Mouse (Mus musculus) midbrain, postnatal 0 days (tissue): ENCODE data around the gene Edar. TPM values are rescaled to one million over a fixed set of nuclear protein-coding genes. Genes with fewer than 3 reads are reported as not detected.

Source experiments
- ATAC-seq: fragments of 200-750 bp; cut with Nextera tagmentation; 2 replicates; pipeline ENCODE4 v1.8.0; 2017; ENCODE audit warnings: moderate number of reproducible peaks, mild to moderate bottlenecking, moderate TSS enrichment, moderate library complexity; ENCODE audit not compliant: low FRiP score
- DNase-seq: peaks from one replicate; pipeline ENCODE4 v3.0.0-alpha.2; 2015; ENCODE audit warnings: low spot score
- H3K27ac ChIP-seq: fragments of 300-500 bp; sonication (generic); 2 replicates; pipeline ENCODE4 v1.5.1; 2014; ENCODE audit warnings: low read depth, mild to moderate bottlenecking, low read length, mixed read lengths
- H3K27me3 ChIP-seq: fragments of 300-500 bp; sonication (generic); 2 replicates; pipeline ENCODE4 v1.6.1; 2014; ENCODE audit warnings: low read length, control low read depth, mixed read lengths; ENCODE audit not compliant: insufficient read depth
- H3K36me3 ChIP-seq: fragments of 300-500 bp; sonication (generic); 2 replicates; pipeline ENCODE4 v1.6.1; 2014; ENCODE audit warnings: low read length, control low read depth, mixed read lengths; ENCODE audit not compliant: insufficient read depth
- H3K4me1 ChIP-seq: fragments of 300-500 bp; sonication (generic); 2 replicates; pipeline ENCODE4 v1.6.1; 2014; ENCODE audit warnings: mild to moderate bottlenecking, control low read depth, antibody characterized with exemption, low read length, mixed read lengths; ENCODE audit not compliant: insufficient read depth
- H3K4me2 ChIP-seq: fragments of 300-500 bp; sonication (generic); 2 replicates; pipeline ENCODE4 v1.6.1; 2014; ENCODE audit warnings: low read depth, mild to moderate bottlenecking, low read length, mixed read lengths; ENCODE audit not compliant: poor library complexity, severe bottlenecking
- H3K4me3 ChIP-seq: fragments of 300-500 bp; sonication (generic); 2 replicates; pipeline ENCODE4 v1.5.1; 2014; ENCODE audit warnings: low read depth, mild to moderate bottlenecking, low read length, moderate library complexity
- H3K9ac ChIP-seq: fragments of 300-500 bp; sonication (generic); replicated peaks from 2 replicates; pipeline ENCODE4 v1.6.1; 2014; ENCODE audit warnings: mild to moderate bottlenecking, low read length, moderate library complexity, mixed read lengths; ENCODE audit not compliant: poor library complexity, severe bottlenecking
- H3K9me3 ChIP-seq: fragments of 300-500 bp; sonication (generic); 2 replicates; pipeline ENCODE4 v1.6.1; 2016; ENCODE audit warnings: low read length, control low read depth
- CTCF ChIP-seq: IDR thresholded peaks from 2 replicates; pipeline ENCODE4 v1.5.1; 2016; ENCODE audit warnings: antibody characterized with exemption, mild to moderate bottlenecking
- WGBS: fragments of 180-500 bp; shearing (Covaris S2); extraction: QIAGEN DNeasy Blood & Tissue Kit; methylation state at CpG from one replicate; pipeline ENCODE4 v1.1.7; 2014; 5-methylcytosine and 5-hydroxymethylcytosine counted together
- polyA plus RNA-seq: library from polyadenylated mRNA; unstranded; fragments of >200 nt; fragmentation: Nextera tagmentation; extraction: Ambion mirVana; gene quantifications from 2 replicates; pipeline ENCODE4 v1.2.1, GENCODE M21; 2015
- total RNA-seq: library from RNA; depleted of rRNA; stranded (reverse); fragments of >200 nt; gene quantifications from 2 replicates; pipeline ENCODE4 v1.2.3, GENCODE M21; 2014

Gene Edar
- total and polyA plus RNA-seq, 2 experiments from 2014 or later, result 0.16 to 0.33 TPM

GRCm38 (mm10) chr10:58644194-58644593, 31.3 kb downstream of the Edar start:
- Histone ChIP-seq H3K9ac (no peak overlapping the region), H3K36me3 (no peaks in the 10 kb centered on the region), H3K4me1 (no peaks in the 10 kb centered on the region), H3K9me3 (no peaks in the 10 kb centered on the region), H3K4me3 (no peak overlapping the region), H3K27ac (no peak overlapping the region), H3K27me3 (no peaks in the 10 kb centered on the region), H3K4me2 (no peak overlapping the region)
- no peak for ATAC-seq
- TF ChIP-seq CTCF, result no peak
- peak; percentile 32 for DNase-seq
- WGBS, result 80% methylated on average over 7 of the region's 7 CpGs

GRCm38 (mm10) chr10:58643001-58643400, 32.5 kb downstream of the Edar start:
- H3K36me3 ChIP-seq, result no peaks in the 10 kb centered on the region
- no peak overlapping the region for H3K4me2 ChIP-seq
- no peak overlapping the region for H3K27ac ChIP-seq
- DNase-seq (no peak), ATAC-seq (no peak)
- no peaks in the 10 kb centered on the region for H3K27me3 ChIP-seq
- no peaks in the 10 kb centered on the region for H3K4me1 ChIP-seq
- no peak overlapping the region for H3K4me3 ChIP-seq
- H3K9ac ChIP-seq, result no peak overlapping the region
- 91% methylated on average over 9 of the region's 9 CpGs for WGBS
- TF ChIP-seq CTCF, result no peak
- no peaks in the 10 kb centered on the region for H3K9me3 ChIP-seq

GRCm38 (mm10) chr10:58641631-58642030, 33.8 kb downstream of the Edar start:
- DNase-seq, result no peak
- H3K36me3 ChIP-seq, result no peaks in the 10 kb centered on the region
- no peaks in the 10 kb centered on the region for H3K4me1 ChIP-seq
- H3K4me2 ChIP-seq, result no peak overlapping the region
- no peak for TF ChIP-seq CTCF
- no peak overlapping the region for H3K9ac ChIP-seq
- H3K4me3 ChIP-seq, result no peak overlapping the region
- WGBS, result 84% methylated on average over 10 of the region's 10 CpGs
- no peak for ATAC-seq
- no peak overlapping the region for H3K27ac ChIP-seq
- H3K9me3 ChIP-seq, result no peaks in the 10 kb centered on the region
- no peaks in the 10 kb centered on the region for H3K27me3 ChIP-seq

GRCm38 (mm10) chr10:58640446-58641400, 34.7 kb downstream of the Edar start:
- no peak overlapping the region for H3K9ac ChIP-seq
- H3K4me2 ChIP-seq, result no peak overlapping the region
- WGBS, result 28% methylated on average over 19 of the region's 19 CpGs
- no peak for TF ChIP-seq CTCF
- no peak overlapping the region for H3K4me3 ChIP-seq
- H3K36me3 ChIP-seq, result no peaks in the 10 kb centered on the region
- H3K4me1 ChIP-seq, result no peaks in the 10 kb centered on the region
- DNase-seq (no peak), ATAC-seq (no peak)
- no peaks in the 10 kb centered on the region for H3K9me3 ChIP-seq
- H3K27ac ChIP-seq, result no peak overlapping the region
- H3K27me3 ChIP-seq, result no peaks in the 10 kb centered on the region

GRCm38 (mm10) chr10:58639291-58639690, 36.2 kb downstream of the Edar start:
- Histone ChIP-seq H3K27ac (no peak overlapping the region), H3K27me3 (no peaks in the 10 kb centered on the region), H3K9me3 (no peaks in the 10 kb centered on the region), H3K4me1 (no peaks in the 10 kb centered on the region), H3K4me3 (no peak overlapping the region), H3K4me2 (no peak overlapping the region), H3K9ac (no peak overlapping the region), H3K36me3 (no peaks in the 10 kb centered on the region)
- no peak for TF ChIP-seq CTCF
- ATAC-seq (no peak; the same call in 1 of the 2 replicates), DNase-seq (peak; percentile 72)
- WGBS, result 70% methylated on average over 6 of the region's 6 CpGs

- H3K9ac ChIP-seq, result no peak overlapping the region
- H3K9me3 ChIP-seq, result no peaks in the 10 kb centered on the region
- TF ChIP-seq CTCF, result no peak
- H3K36me3 ChIP-seq, result no peaks in the 10 kb centered on the region
- H3K27me3 ChIP-seq, result no peaks in the 10 kb centered on the region
- no peak for DNase-seq
- no peak overlapping the region for H3K4me2 ChIP-seq
- H3K27ac ChIP-seq, result no peak overlapping the region
- 71% methylated on average over 7 of the region's 7 CpGs for WGBS
- no peaks in the 10 kb centered on the region for H3K4me1 ChIP-seq
- no peak overlapping the region for H3K4me3 ChIP-seq
- ATAC-seq, result no peak
Measured at GRCm38 (mm10) chr10:58636431-58637080, 38.9 kb downstream of the Edar start.
